Mouse (Mus musculus): Measurements from ENCODE around the gene Mettl22. TPM values are rescaled to one million over a fixed set of nuclear protein-coding genes. Genes with fewer than 3 reads are reported as not detected.

The Mettl22 gene
- polyA plus RNA-seq, 1 experiment from 2014 or later, result 41.8 TPM

DNA sequence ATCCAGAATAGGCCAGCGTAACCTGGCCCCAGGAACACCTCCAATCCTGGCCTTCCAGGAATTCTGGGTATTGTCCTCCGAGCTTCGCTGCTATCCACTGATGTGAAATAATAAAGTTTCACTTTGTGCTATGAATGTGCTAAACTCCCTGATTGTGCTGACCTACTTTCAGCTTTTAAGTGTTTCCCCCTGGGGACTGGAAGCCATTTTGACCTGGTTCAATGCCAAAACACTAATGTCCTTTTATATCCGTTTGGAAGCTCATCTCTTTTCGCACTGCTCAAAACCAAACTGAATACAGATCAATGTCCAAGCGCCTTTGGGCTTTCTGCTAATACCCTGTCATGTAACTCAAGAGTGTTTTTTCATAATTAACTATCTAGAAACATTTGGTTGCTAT is 64.8 kb downstream of the Mettl22 start:
- no peaks in the 10 kb centered on the region for H3K36me3 ChIP-seq (ENCODE audit: control insufficient read depth, insufficient read depth, low read length)
- 87% methylated on average over 6 of the region's 6 CpGs for WGBS
- no peaks in the 10 kb centered on the region for H3K9me3 ChIP-seq (ENCODE audit: control insufficient read depth, low read length)
- ATAC-seq (ENCODE audit: insufficient number of reproducible peaks, insufficient read depth, low FRiP score, low read depth), result no peak
- H3K9ac ChIP-seq (ENCODE audit: low read length), result no peak overlapping the region
- H3K27ac ChIP-seq (replicated peaks in 1 of 2; ENCODE audit: control insufficient read depth in 1 of 2, insufficient read depth in 1 of 2, low read depth in 2 of 2, low read length in 2 of 2), result no peak overlapping the region
- peaks cover 2 to 8% of the 10 kb centered on the region in 2 experiments for H3K4me1 ChIP-seq (ENCODE audit: control insufficient read depth in 2 of 2, insufficient read depth in 2 of 2, low read length in 2 of 2)
- H3K4me3 ChIP-seq (ENCODE audit: control insufficient read depth in 1 of 2, insufficient read depth in 1 of 2, low read depth in 1 of 2, low read length in 2 of 2), result no peak overlapping the region
- H3K27me3 ChIP-seq (ENCODE audit: control insufficient read depth, insufficient read depth, low read length), result no peaks in the 10 kb centered on the region
- H3K4me2 ChIP-seq (ENCODE audit: low read length), result no peak overlapping the region

DNA sequence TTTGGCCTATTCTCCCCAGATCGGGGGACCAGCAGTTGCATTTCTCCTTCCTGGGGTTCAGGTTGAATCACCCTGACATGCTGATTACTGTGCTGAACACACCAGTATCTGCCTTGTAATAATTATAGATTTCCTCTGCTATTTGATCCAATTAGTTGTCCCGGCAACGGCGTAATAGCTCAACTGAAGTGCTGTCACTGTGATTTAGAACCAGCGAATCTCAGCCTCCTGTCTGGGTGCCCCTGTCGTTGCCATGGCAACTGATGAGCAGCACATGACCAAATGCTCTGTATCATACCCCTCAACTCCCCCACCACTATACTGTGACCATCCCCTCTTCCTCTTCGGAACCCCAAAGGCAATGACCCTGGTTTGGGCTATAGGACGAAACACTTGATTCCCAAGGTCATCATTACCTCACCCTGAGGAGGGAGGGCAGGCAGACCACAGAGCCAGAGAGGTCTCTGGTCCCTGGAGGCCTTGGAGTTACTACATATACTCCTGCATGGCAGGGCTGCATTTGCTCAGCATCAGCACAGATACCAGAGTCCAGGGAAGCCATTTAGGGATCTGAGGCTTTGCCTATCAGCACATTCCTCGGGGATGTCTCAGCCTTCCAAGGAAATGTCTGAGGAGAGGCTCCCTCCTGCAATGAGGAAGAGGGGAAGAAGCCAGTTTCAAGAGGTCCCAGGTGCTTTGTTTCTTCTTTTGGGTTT is 68.7 kb downstream of the Mettl22 start:
- Histone ChIP-seq H3K27ac (replicated peaks in 1 of 2; ENCODE audit: control insufficient read depth in 1 of 2, insufficient read depth in 1 of 2, low read depth in 2 of 2, low read length in 2 of 2) (no peak overlapping the region), H3K4me2 (ENCODE audit: low read length) (no peak overlapping the region), H3K9me3 (ENCODE audit: control insufficient read depth, low read length) (no peaks in the 10 kb centered on the region), H3K9ac (ENCODE audit: low read length) (no peak overlapping the region), H3K27me3 (ENCODE audit: control insufficient read depth, insufficient read depth, low read length) (no peaks in the 10 kb centered on the region), H3K4me1 (ENCODE audit: control insufficient read depth in 2 of 2, insufficient read depth in 2 of 2, low read length in 2 of 2) (peaks cover 16 to 18% of the 10 kb centered on the region in 2 experiments), H3K36me3 (ENCODE audit: control insufficient read depth, insufficient read depth, low read length) (no peaks in the 10 kb centered on the region), H3K4me3 (ENCODE audit: control insufficient read depth in 1 of 2, insufficient read depth in 1 of 2, low read depth in 1 of 2, low read length in 2 of 2) (no peak overlapping the region)
- ATAC-seq (ENCODE audit: insufficient number of reproducible peaks, insufficient read depth, low FRiP score, low read depth), result no peak
- 68% methylated on average over 9 of the region's 9 CpGs for WGBS

Other genes starting within 250 kb of the Mettl22 start
- gene Tmem114, start 45.7 kb upstream of the Mettl22 start, polyA plus RNA-seq (2014; fragmentation: Nextera tagmentation; extraction: Ambion mirVana), result not detected in 2 replicates
- gene Abat, start 42.6 kb downstream of the Mettl22 start, polyA plus RNA-seq (2014; fragmentation: Nextera tagmentation; extraction: Ambion mirVana), result 27.6 and 30.3 TPM in 2 replicates
- gene Pmm2, start 166.9 kb downstream of the Mettl22 start, polyA plus RNA-seq (2014; fragmentation: Nextera tagmentation; extraction: Ambion mirVana), result 38.2 and 38.7 TPM in 2 replicates
- 12.9 and 13.8 TPM in 2 replicates for gene Tmem186, start 166.9 kb downstream of the Mettl22 start, polyA plus RNA-seq (2014; fragmentation: Nextera tagmentation; extraction: Ambion mirVana)
- gene Carhsp1, start 201.4 kb downstream of the Mettl22 start, polyA plus RNA-seq (2014; fragmentation: Nextera tagmentation; extraction: Ambion mirVana), result 26.0 and 31.3 TPM in 2 replicates
- not detected in 2 replicates for gene Gm5767, start 210.0 kb downstream of the Mettl22 start, polyA plus RNA-seq (2014; fragmentation: Nextera tagmentation; extraction: Ambion mirVana)

All from heart, embryonic 14.5 days (tissue).